Mouse (Mus musculus) thymus, adult 2 months (tissue): Measurements from ENCODE around the gene Eri3. TPM values are rescaled to one million over a fixed set of nuclear protein-coding genes. Genes with fewer than 3 reads are reported as not detected.

ENCODE experiments used
- DNase-seq: peaks from one replicate; pipeline ENCODE4 v3.0.0; 2021
- H3K27ac ChIP-seq: fragments of 200-500 bp; 2 replicates; pipeline ENCODE4 v1.5.1; 2012; ENCODE audit warnings: low read length, control low read depth; ENCODE audit not compliant: control insufficient read depth, insufficient read depth
- H3K27me3 ChIP-seq: fragments of 200-500 bp; 2 replicates; pipeline ENCODE4 v1.6.1; 2012; ENCODE audit warnings: mild to moderate bottlenecking, low read length, moderate library complexity, mixed read lengths; ENCODE audit not compliant: control insufficient read depth, insufficient read depth
- H3K36me3 ChIP-seq: fragments of 200-500 bp; 2 replicates; pipeline ENCODE4 v1.6.1; 2012; ENCODE audit warnings: mild to moderate bottlenecking, low read length, moderate library complexity; ENCODE audit not compliant: control insufficient read depth, insufficient read depth
- H3K4me1 ChIP-seq: fragments of 200-500 bp; replicated peaks from 2 replicates; pipeline ENCODE4 v1.6.1; 2012; ENCODE audit warnings: low read length; ENCODE audit not compliant: control insufficient read depth, insufficient read depth
- H3K4me3 ChIP-seq: fragments of 200-500 bp; 2 replicates; pipeline ENCODE4 v1.5.1; 2012; ENCODE audit warnings: mild to moderate bottlenecking, low read length, control low read depth, moderate library complexity; ENCODE audit not compliant: control insufficient read depth, insufficient read depth
- CTCF ChIP-seq: fragments of 200-500 bp; IDR thresholded peaks from 2 replicates; pipeline ENCODE4 v1.5.1; 2012; ENCODE audit warnings: mild to moderate bottlenecking, control low read depth, low read length, moderate library complexity, borderline replicate concordance; ENCODE audit not compliant: control insufficient read depth, poor library complexity, insufficient read depth; ENCODE audit errors: extremely low read depth
- POLR2A ChIP-seq: fragments of 200-500 bp; IDR thresholded peaks from 2 replicates; pipeline ENCODE4 v1.6.1; 2012; ENCODE audit warnings: mild to moderate bottlenecking, low read length, control low read depth, moderate library complexity; ENCODE audit not compliant: control insufficient read depth, poor library complexity, insufficient read depth; ENCODE audit errors: extremely low read depth
- WGBS: fragments of 180-500 bp; shearing (Covaris S2); methylation state at CpG from one replicate; pipeline ENCODE4 v1.1.7; 2018; 5-methylcytosine and 5-hydroxymethylcytosine counted together
- polyA plus RNA-seq: library from polyadenylated mRNA; depleted of rRNA; stranded (reverse); fragments of >200 nt; gene quantifications from 2 replicates; pipeline ENCODE4 v1.2.3, GENCODE M21; 2012

Eri3 gene
- polyA plus RNA-seq, 1 experiment: 89.9 TPM

GRCm38 (mm10) chr4:117529843-117530242 is 20.3 kb upstream of the Eri3 start:
- Histone ChIP-seq H3K27ac (no peak overlapping the region), H3K4me1 (no peaks in the 10 kb centered on the region; the same call in 1 of the 2 replicates), H3K4me3 (no peak overlapping the region), H3K36me3 (no peaks in the 10 kb centered on the region), H3K27me3 (no peaks in the 10 kb centered on the region)
- 95% methylated on average over 4 of the region's 4 CpGs for WGBS
- DNase-seq: no peak
- TF ChIP-seq CTCF (no peak), POLR2A (no peak)

DNA sequence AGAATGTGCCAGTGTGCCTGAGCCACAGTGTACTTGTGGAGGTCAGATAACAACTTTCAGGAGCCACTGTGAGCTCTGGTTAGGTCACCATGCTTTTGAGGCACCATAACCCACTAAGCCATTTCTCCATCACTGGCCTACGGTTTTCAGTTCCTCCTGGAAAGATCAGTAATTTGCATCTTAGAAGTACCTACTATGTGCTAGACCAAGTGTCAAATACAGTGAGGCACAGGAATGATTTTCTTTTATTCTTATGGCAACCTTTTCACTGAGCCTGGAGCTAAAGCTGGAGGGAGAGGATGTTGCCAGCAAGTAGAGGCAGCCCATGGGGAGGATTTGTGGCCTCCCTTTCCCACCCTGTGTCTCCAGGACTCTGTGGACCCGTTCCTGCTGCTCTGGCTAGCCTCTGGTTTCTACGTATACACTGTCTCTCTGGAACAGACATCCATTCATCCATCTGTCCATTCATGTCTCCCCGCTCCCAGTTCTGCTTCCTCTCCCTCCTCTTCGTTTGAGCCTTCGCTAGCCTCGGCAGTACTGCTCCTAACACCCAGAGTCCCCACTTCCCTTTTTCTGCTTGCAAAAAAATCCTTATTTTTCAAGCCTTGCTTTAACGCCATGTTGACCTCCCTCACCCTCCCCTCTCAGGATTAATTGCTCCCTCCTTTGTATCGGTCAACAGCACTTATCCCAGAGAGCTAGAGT is 14.5 kb upstream of the Eri3 start:
- Histone ChIP-seq H3K27ac (no peak overlapping the region), H3K4me3 (no peak overlapping the region), H3K4me1 (no peaks in the 10 kb centered on the region), H3K36me3 (no peaks in the 10 kb centered on the region), H3K27me3 (no peaks in the 10 kb centered on the region)
- no peak for DNase-seq
- WGBS: 41% methylated on average over 9 of the region's 9 CpGs
- TF ChIP-seq POLR2A: no peak
- no peak for TF ChIP-seq CTCF

GRCm38 (mm10) chr4:117537002-117537401 is 13.2 kb upstream of the Eri3 start:
- DNase-seq: no peak
- TF ChIP-seq CTCF (no peak), POLR2A (no peak)
- Histone ChIP-seq H3K27me3 (no peaks in the 10 kb centered on the region), H3K4me3 (no peak overlapping the region), H3K4me1 (no peaks in the 10 kb centered on the region), H3K27ac (no peak overlapping the region), H3K36me3 (no peaks in the 10 kb centered on the region)
- WGBS: 58% methylated on average over 7 of the region's 7 CpGs

GRCm38 (mm10) chr4:117539329-117539980 is 10.7 kb upstream of the Eri3 start:
- Histone ChIP-seq H3K4me1 (no peaks in the 10 kb centered on the region), H3K36me3 (no peaks in the 10 kb centered on the region), H3K27ac (no peak overlapping the region), H3K4me3 (no peak overlapping the region), H3K27me3 (no peaks in the 10 kb centered on the region)
- DNase-seq: no peak
- no peak for TF ChIP-seq CTCF
- no peak for TF ChIP-seq POLR2A
- WGBS: 93% methylated on average over 8 of the region's 8 CpGs

DNA sequence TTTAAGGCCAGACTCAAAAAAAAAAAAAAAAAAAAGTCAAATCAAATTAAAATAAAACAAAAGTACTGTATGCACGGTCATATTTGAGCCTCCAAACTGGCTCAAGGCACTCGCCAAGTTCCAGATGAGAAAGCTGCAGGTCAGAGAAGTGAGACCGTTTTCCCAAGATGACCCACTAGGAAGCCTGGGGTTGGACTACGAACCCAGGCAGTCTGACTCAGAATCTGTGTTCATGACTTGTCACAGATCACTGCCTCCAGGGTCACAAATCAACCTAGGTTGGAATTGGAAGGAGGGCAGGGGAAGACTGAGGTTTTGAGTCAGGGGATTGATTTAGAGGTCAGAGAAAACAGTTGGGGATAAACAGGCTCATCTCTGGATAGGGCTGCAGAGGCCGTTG is 9.6 kb upstream of the Eri3 start:
- H3K36me3 ChIP-seq: no peaks in the 10 kb centered on the region
- TF ChIP-seq POLR2A (no peak), CTCF (no peak)
- 97% methylated on average over 5 of the region's 5 CpGs for WGBS
- DNase-seq: no peak
- H3K4me1 ChIP-seq: no peaks in the 10 kb centered on the region
- no peak overlapping the region for H3K4me3 ChIP-seq
- no peaks in the 10 kb centered on the region for H3K27me3 ChIP-seq
- no peak overlapping the region for H3K27ac ChIP-seq

- Histone ChIP-seq H3K27ac (no peak overlapping the region), H3K27me3 (no peaks in the 10 kb centered on the region), H3K4me3 (no peak overlapping the region), H3K4me1 (no peaks in the 10 kb centered on the region), H3K36me3 (no peaks in the 10 kb centered on the region)
- DNase-seq: no peak
- WGBS: 93% methylated on average over 3 of the region's 3 CpGs
- TF ChIP-seq CTCF: no peak
- no peak for TF ChIP-seq POLR2A
Observed at GRCm38 (mm10) chr4:117545448-117545847, 4.7 kb upstream of the Eri3 start.
